In genomic region chr2:54558357-54559153, GRCm38 (mm10) we compare ENCODE assay signal across 13 mouse cellular contexts.
DNase-seq lines count a peak whose midpoint lies in the region; ATAC-seq lines count a peak whose summit lies in the region.
"Had no signal": no experiment of that assay in that cellular context is flagged by ENCODE, and none has a peak within 500 bp of the region (broad histone marks: within the 10 kb centered on the region; RNA-seq: fewer than 3 reads in every experiment).

No protein-coding gene starts in this region.

- H3K36me3 ChIP-seq in forebrain, embryonic 14.5 days (ENCODE audit: control insufficient read depth, insufficient read depth, low read length): no peaks in the 10 kb centered on the region
- no peaks in the 10 kb centered on the region for H3K36me3 ChIP-seq in forebrain, embryonic 12.5 days (replicated peaks)
- H3K36me3 ChIP-seq in lung, embryonic 16.5 days (ENCODE audit: control insufficient read depth, insufficient read depth, low read length): no peaks in the 10 kb centered on the region
- no peaks in the 10 kb centered on the region for H3K36me3 ChIP-seq in forebrain, embryonic 10.5 days (replicated peaks)
- H3K36me3 ChIP-seq: embryonic facial prominence, embryonic 15.5 days; midbrain, embryonic 15.5 days; neural tube, embryonic 15.5 days had no signal

- no peak for ATAC-seq in forebrain, embryonic 14.5 days
- ATAC-seq in forebrain, embryonic 12.5 days (ENCODE audit: low FRiP score): no peak
- peak; percentile 85 for ATAC-seq in lung, embryonic 16.5 days (ENCODE audit: low read depth)
- ATAC-seq: midbrain, embryonic 15.5 days had no signal

- H3K4me2 ChIP-seq in forebrain, embryonic 14.5 days (ENCODE audit: low read length): no peak overlapping the region
- no peak overlapping the region for H3K4me2 ChIP-seq in forebrain, embryonic 12.5 days
- no peak overlapping the region for H3K4me2 ChIP-seq in lung, embryonic 16.5 days (ENCODE audit: low read depth, low read length)
- H3K4me2 ChIP-seq: embryonic facial prominence, embryonic 15.5 days; midbrain, embryonic 15.5 days; neural tube, embryonic 15.5 days had no signal

- H3K9ac ChIP-seq in forebrain, embryonic 14.5 days (ENCODE audit: low read length): no peak overlapping the region
- no peak overlapping the region for H3K9ac ChIP-seq in forebrain, embryonic 12.5 days
- no peak overlapping the region for H3K9ac ChIP-seq in lung, embryonic 16.5 days (ENCODE audit: low read length)
- H3K9ac ChIP-seq: embryonic facial prominence, embryonic 15.5 days; midbrain, embryonic 15.5 days; neural tube, embryonic 15.5 days had no signal

- no peak overlapping the region for H3K4me3 ChIP-seq in forebrain, embryonic 14.5 days (ENCODE audit: low read depth, low read length)
- H3K4me3 ChIP-seq in forebrain, embryonic 12.5 days (replicated peaks): no peak overlapping the region
- H3K4me3 ChIP-seq in lung, embryonic 16.5 days (ENCODE audit: low read length): no peak overlapping the region
- H3K4me3 ChIP-seq in forebrain, embryonic 10.5 days: no peak overlapping the region
- H3K4me3 ChIP-seq: embryonic facial prominence, embryonic 15.5 days; midbrain, embryonic 15.5 days; neural tube, embryonic 15.5 days had no signal

- no peak overlapping the region for H3K27ac ChIP-seq in forebrain, embryonic 14.5 days (ENCODE audit: low read depth, low read length)
- no peak overlapping the region for H3K27ac ChIP-seq in forebrain, embryonic 12.5 days
- no peak overlapping the region for H3K27ac ChIP-seq in lung, embryonic 16.5 days (ENCODE audit: low read length)
- H3K27ac ChIP-seq in forebrain, embryonic 10.5 days: no peak overlapping the region
- H3K27ac ChIP-seq: embryonic facial prominence, embryonic 15.5 days; midbrain, embryonic 15.5 days; neural tube, embryonic 15.5 days had no signal

- no peaks in the 10 kb centered on the region for H3K4me1 ChIP-seq in forebrain, embryonic 14.5 days (ENCODE audit: control insufficient read depth, insufficient read depth, low read length)
- no peaks in the 10 kb centered on the region for H3K4me1 ChIP-seq in forebrain, embryonic 12.5 days
- H3K4me1 ChIP-seq in lung, embryonic 16.5 days (replicated peaks; ENCODE audit: control insufficient read depth, insufficient read depth, low read length): no peaks in the 10 kb centered on the region
- no peaks in the 10 kb centered on the region for H3K4me1 ChIP-seq in forebrain, embryonic 10.5 days
- H3K4me1 ChIP-seq: embryonic facial prominence, embryonic 15.5 days; midbrain, embryonic 15.5 days; neural tube, embryonic 15.5 days had no signal

- 75% methylated on average over 10 of the region's 10 CpGs for WGBS in forebrain, embryonic 14.5 days
- 89% methylated on average over 10 of the region's 10 CpGs for WGBS in forebrain, embryonic 12.5 days
- 73% methylated on average over 10 of the region's 10 CpGs for WGBS in lung, embryonic 16.5 days
- WGBS in forebrain, embryonic 10.5 days: 89% methylated on average over 10 of the region's 10 CpGs

- no peaks in the 10 kb centered on the region for H3K27me3 ChIP-seq in forebrain, embryonic 14.5 days (replicated peaks; ENCODE audit: control insufficient read depth, insufficient read depth, low read length)
- H3K27me3 ChIP-seq in forebrain, embryonic 12.5 days: no peaks in the 10 kb centered on the region
- H3K27me3 ChIP-seq in lung, embryonic 16.5 days (ENCODE audit: control insufficient read depth, insufficient read depth, low read depth, low read length): no peaks in the 10 kb centered on the region
- H3K27me3 ChIP-seq in forebrain, embryonic 10.5 days (ENCODE audit: poor library complexity, severe bottlenecking): no peaks in the 10 kb centered on the region
- H3K27me3 ChIP-seq: embryonic facial prominence, embryonic 15.5 days; midbrain, embryonic 15.5 days; neural tube, embryonic 15.5 days had no signal

- no peaks in the 10 kb centered on the region for H3K9me3 ChIP-seq in forebrain, embryonic 14.5 days (replicated peaks; ENCODE audit: control insufficient read depth, low read length)
- H3K9me3 ChIP-seq in forebrain, embryonic 12.5 days: no peaks in the 10 kb centered on the region
- no peaks in the 10 kb centered on the region for H3K9me3 ChIP-seq in lung, embryonic 16.5 days (ENCODE audit: control insufficient read depth, low read length)
- no peaks in the 10 kb centered on the region for H3K9me3 ChIP-seq in forebrain, embryonic 10.5 days
- H3K9me3 ChIP-seq: embryonic facial prominence, embryonic 15.5 days; midbrain, embryonic 15.5 days; neural tube, embryonic 15.5 days had no signal

- peak; percentile 23 for DNase-seq in forebrain, embryonic 14.5 days (ENCODE audit: low spot score)
- DNase-seq in Muller cell, postnatal 12 days (ENCODE audit: inconsistent ontology term): peak; percentile 87
- DNase-seq in cerebellum, adult 9-10 months: peak; percentile 96
- DNase-seq in kidney, postnatal 25 days: no peak
- DNase-seq in forebrain, embryonic 10.5 days (ENCODE audit: extremely low spot score, low spot score): no peak
- DNase-seq in T-cell, adult 2 months (ENCODE audit: low spot score): no peak
- DNase-seq: heart, postnatal 4 days; kidney, adult 11 months had no signal

Comparison
In these comparisons a context has a peak if more than half of its experiments do, and no peak if none do; other contexts are left out.
1. DNase-seq: peak in forebrain, embryonic 14.5 days (single experiment), Muller cell, postnatal 12 days (single experiment) and cerebellum, adult 9-10 months (single experiment); none in kidney, postnatal 25 days (0 of 2), forebrain, embryonic 10.5 days (single experiment) and T-cell, adult 2 months (single experiment).